Mouse (Mus musculus) CH12.LX (cell line): ENCODE data around the gene Cacnb4.

Source experiments
- HCFC1 ChIP-seq: IDR thresholded peaks from 2 replicates; pipeline ENCODE4 v1.6.1; 2012; ENCODE audit warnings: low read depth, mild to moderate bottlenecking, inconsistent platforms, low read length, improper control_type of control experiment
- MEF2A ChIP-seq: IDR thresholded peaks from 2 replicates; pipeline ENCODE4 v1.6.1; 2014; ENCODE audit warnings: low read depth, mild to moderate bottlenecking, inconsistent platforms, low read length, improper control_type of control experiment, borderline replicate concordance

DNA sequence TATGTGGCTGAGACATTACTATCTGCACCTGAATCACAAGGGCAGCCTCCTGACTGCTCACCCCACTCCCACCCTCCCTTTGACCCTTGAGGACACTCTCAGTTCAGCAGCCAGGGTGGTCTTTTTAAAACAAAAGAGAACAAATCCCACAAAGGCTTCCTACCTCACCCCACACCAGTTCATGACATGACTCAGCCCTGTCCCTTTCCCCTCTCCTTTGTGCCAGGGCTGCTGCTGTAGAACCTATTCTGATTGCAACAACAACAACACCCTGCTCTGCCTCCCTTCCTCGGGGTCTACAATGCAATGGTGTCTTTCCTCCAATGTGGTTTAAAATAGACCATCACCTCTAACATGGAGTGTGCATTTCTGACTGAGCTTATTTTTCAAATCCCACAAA is 67.1 kb downstream of the Cacnb4 start:
- no peak for TF ChIP-seq MEF2A
- TF ChIP-seq HCFC1, result no peak
